Mouse (Mus musculus) kidney, adult 2 months (tissue): ENCODE results near the gene Stap2. TPM values are rescaled to one million over a fixed set of nuclear protein-coding genes. Genes with fewer than 3 reads are reported as not detected.

Experiments used
- DNase-seq: peaks from one replicate; pipeline ENCODE4 v3.0.0; 2021
- H3K27ac ChIP-seq: fragments of 200-500 bp; 2 replicates; pipeline ENCODE4 v1.5.1; 2012; ENCODE audit warnings: low read depth, low read length, control low read depth, inconsistent platforms; ENCODE audit not compliant: insufficient read depth
- H3K27me3 ChIP-seq: fragments of 200-500 bp; replicated peaks from 2 replicates; pipeline ENCODE4 v1.6.1; 2012; ENCODE audit warnings: mild to moderate bottlenecking, moderate library complexity, low read length, inconsistent platforms; ENCODE audit not compliant: control insufficient read depth, insufficient read depth
- H3K36me3 ChIP-seq: fragments of 200-500 bp; 2 replicates; pipeline ENCODE4 v1.6.1; 2012; ENCODE audit warnings: mild to moderate bottlenecking, moderate library complexity, low read length, inconsistent platforms; ENCODE audit not compliant: control insufficient read depth, insufficient read depth
- H3K4me1 ChIP-seq: fragments of 200-500 bp; 2 replicates; pipeline ENCODE4 v1.6.1; 2011; ENCODE audit warnings: low read length; ENCODE audit not compliant: control insufficient read depth, insufficient read depth
- H3K4me3 ChIP-seq: fragments of 200-500 bp; 2 replicates; pipeline ENCODE4 v1.5.1; 2011; ENCODE audit warnings: mild to moderate bottlenecking, low read depth, low read length, control low read depth; ENCODE audit not compliant: insufficient read depth
- CTCF ChIP-seq: fragments of 200-500 bp; conservative IDR thresholded peaks from 2 replicates; pipeline ENCODE4 v1.5.1; 2011; ENCODE audit warnings: low read depth, mild to moderate bottlenecking, control low read depth, low read length, moderate library complexity, mixed read lengths; ENCODE audit not compliant: insufficient read depth, insufficient read length
- POLR2A ChIP-seq: fragments of 200-500 bp; IDR thresholded peaks from one replicate; pipeline ENCODE4 v1.6.1; 2011; ENCODE audit warnings: low read depth, low read length, control low read depth
- WGBS: fragments of 180-500 bp; shearing (Covaris S2); methylation state at CpG from one replicate; pipeline ENCODE4 v1.1.7; 2018; 5-methylcytosine and 5-hydroxymethylcytosine counted together
- polyA plus RNA-seq: library from polyadenylated mRNA; depleted of rRNA; stranded (reverse); fragments of >200 nt; gene quantifications from 2 replicates; pipeline ENCODE4 v1.2.3, GENCODE M21; 2012

Gene Stap2
- polyA plus RNA-seq, 1 experiment, result 20.1 TPM

- 86% methylated on average over 10 of the region's 10 CpGs for WGBS
- H3K4me3 ChIP-seq, result no peak overlapping the region
- H3K27ac ChIP-seq, result no peak overlapping the region
- TF ChIP-seq POLR2A, result no peak
- no peak for TF ChIP-seq CTCF
- DNase-seq, result no peak
- H3K4me1 ChIP-seq, result peaks cover 6% of the 10 kb centered on the region; the same call in 1 of the 2 replicates
- no peaks in the 10 kb centered on the region for H3K27me3 ChIP-seq
- no peaks in the 10 kb centered on the region for H3K36me3 ChIP-seq
Observed at GRCm38 (mm10) chr17:55964496-55964895, 40.9 kb downstream of the Stap2 start.

- Histone ChIP-seq H3K4me1 (peaks cover 6% of the 10 kb centered on the region; the same call in 1 of the 2 replicates), H3K4me3 (no peak overlapping the region), H3K27me3 (no peaks in the 10 kb centered on the region), H3K36me3 (no peaks in the 10 kb centered on the region), H3K27ac (no peak overlapping the region)
- no peak for TF ChIP-seq CTCF
- TF ChIP-seq POLR2A, result no peak
- DNase-seq, result no peak
- WGBS, result 75% methylated on average over 14 of the region's 14 CpGs
Observed at GRCm38 (mm10) chr17:55963171-55963570, 42.2 kb downstream of the Stap2 start.

GRCm38 (mm10) chr17:55961631-55962030 lies 43.8 kb downstream of the Stap2 start:
- no peak for TF ChIP-seq CTCF
- no peak for TF ChIP-seq POLR2A
- no peaks in the 10 kb centered on the region for H3K27me3 ChIP-seq
- no peak for DNase-seq
- H3K36me3 ChIP-seq, result no peaks in the 10 kb centered on the region
- H3K27ac ChIP-seq, result no peak overlapping the region
- H3K4me1 ChIP-seq, result peaks cover 6% of the 10 kb centered on the region; the same call in 1 of the 2 replicates
- H3K4me3 ChIP-seq, result no peak overlapping the region
- WGBS, result 94% methylated on average over 7 of the region's 7 CpGs

- Histone ChIP-seq H3K4me3 (no peak overlapping the region), H3K36me3 (no peaks in the 10 kb centered on the region), H3K4me1 (peaks cover 10% of the 10 kb centered on the region; the same call in 1 of the 2 replicates), H3K27ac (no peak overlapping the region), H3K27me3 (no peaks in the 10 kb centered on the region)
- TF ChIP-seq POLR2A, result no peak
- TF ChIP-seq CTCF, result no peak
- DNase-seq, result no peak
Observed at GRCm38 (mm10) chr17:55960791-55961190, 44.6 kb downstream of the Stap2 start.

GRCm38 (mm10) chr17:55959946-55960740 lies 45.2 kb downstream of the Stap2 start:
- Histone ChIP-seq H3K4me3 (no peak overlapping the region), H3K4me1 (peaks cover 10% of the 10 kb centered on the region; the same call in 1 of the 2 replicates), H3K27ac (0 out of 2 replicates have a peak overlapping the region, but pooled peaks have one; percentile 6), H3K36me3 (no peaks in the 10 kb centered on the region), H3K27me3 (no peaks in the 10 kb centered on the region)
- 65% methylated on average over 10 of the region's 10 CpGs for WGBS
- DNase-seq, result no peak
- TF ChIP-seq CTCF (no peak), POLR2A (no peak)

GRCm38 (mm10) chr17:55958918-55959728 lies 46.3 kb downstream of the Stap2 start, which contains the start of gene Yju2:
TSS of gene Yju2 (plus strand) at chr17:55959099.
- peaks cover 10% of the 10 kb centered on the region; the same call in 1 of the 2 replicates for H3K4me1 ChIP-seq
- H3K36me3 ChIP-seq, result no peaks in the 10 kb centered on the region
- H3K4me3 ChIP-seq, result peak within 1 kb of the TSS; percentile 63
- TF ChIP-seq POLR2A, result peak; percentile 47
- TF ChIP-seq CTCF, result no peak
- H3K27ac ChIP-seq, result peak within 1 kb of the TSS; percentile 92
- WGBS, result under 1% methylated on average over 46 of the region's 46 CpGs
- no peaks in the 10 kb centered on the region for H3K27me3 ChIP-seq
- peak; percentile 97 for DNase-seq

- Histone ChIP-seq H3K4me1 (peaks cover 10% of the 10 kb centered on the region; the same call in 1 of the 2 replicates), H3K27me3 (no peaks in the 10 kb centered on the region), H3K36me3 (no peaks in the 10 kb centered on the region), H3K4me3 (peak overlapping the region; percentile 33), H3K27ac (peak overlapping the region; percentile 36; the same call in 1 of the 2 replicates)
- 37% methylated on average over 2 of the region's 2 CpGs for WGBS
- no peak for DNase-seq
- TF ChIP-seq POLR2A (no peak), CTCF (no peak)
Observed at GRCm38 (mm10) chr17:55958584-55958886, 46.8 kb downstream of the Stap2 start.
